Mouse (Mus musculus): ENCODE measurements at regions not wholly inside any gene's neighbourhood (a gene's known extent, or its start where the extent isn't known, plus 50 kb on each side); places are given as distances from the start of the nearest gene placed in this dataset.

- DNase-seq (ENCODE audit: low spot score), result no peak
These were observed 82.6 kb upstream of the Haao start for GRCm38 (mm10) chr17:83930401-83930800.

- DNase-seq (ENCODE audit: low spot score), result no peak
These were observed 80.1 kb upstream of the Haao start for GRCm38 (mm10) chr17:83927749-83928387.

- no peak for DNase-seq (ENCODE audit: low spot score)
These were observed 76.6 kb upstream of the Haao start for GRCm38 (mm10) chr17:83924259-83924922.

- no peak for DNase-seq (ENCODE audit: low spot score)
These were observed 73.1 kb upstream of the Haao start for GRCm38 (mm10) chr17:83920894-83921293.

- DNase-seq (ENCODE audit: low spot score), result no peak
These were observed 72.5 kb upstream of the Haao start for GRCm38 (mm10) chr17:83920225-83920624.

GRCm38 (mm10) chr17:83918413-83919139 is 70.8 kb upstream of the Haao start:
- no peak for DNase-seq (ENCODE audit: low spot score)

- DNase-seq (ENCODE audit: low spot score), result no peak
These were observed 70.0 kb upstream of the Haao start for GRCm38 (mm10) chr17:83917781-83918180.

GRCm38 (mm10) chr17:83916684-83917166 is 69.0 kb upstream of the Haao start:
- DNase-seq (ENCODE audit: low spot score), result no peak

- DNase-seq (ENCODE audit: low spot score), result no peak
These were observed 67.3 kb upstream of the Haao start for GRCm38 (mm10) chr17:83915034-83915433.

GRCm38 (mm10) chr17:83914603-83915002 is 66.8 kb upstream of the Haao start:
- no peak for DNase-seq (ENCODE audit: low spot score)

- DNase-seq (ENCODE audit: low spot score), result no peak
These were observed 66.1 kb upstream of the Haao start for GRCm38 (mm10) chr17:83913711-83914415.

- DNase-seq (ENCODE audit: low spot score), result no peak
These were observed 64.7 kb upstream of the Haao start for GRCm38 (mm10) chr17:83912421-83912820.

- no peak for DNase-seq (ENCODE audit: low spot score)
These were observed 61.0 kb upstream of the Haao start for GRCm38 (mm10) chr17:83908811-83909210.

- DNase-seq (ENCODE audit: low spot score), result no peak
These were observed 59.8 kb upstream of the Haao start for GRCm38 (mm10) chr17:83907538-83907937.

GRCm38 (mm10) chr17:83906751-83907537 is 59.2 kb upstream of the Haao start:
- DNase-seq (ENCODE audit: low spot score), result no peak

GRCm38 (mm10) chr17:83903467-83903866 is 55.7 kb upstream of the Haao start:
- DNase-seq (ENCODE audit: low spot score), result peak; percentile 84

- no peak for DNase-seq (ENCODE audit: low spot score)
These were observed 54.8 kb upstream of the Haao start for GRCm38 (mm10) chr17:83902523-83902922.

- no peak for DNase-seq (ENCODE audit: low spot score)
These were observed 54.3 kb upstream of the Haao start for GRCm38 (mm10) chr17:83902091-83902490.

- DNase-seq (ENCODE audit: low spot score), result no peak
These were observed 51.9 kb upstream of the Haao start for GRCm38 (mm10) chr17:83899588-83900152.

- DNase-seq (ENCODE audit: low spot score), result no peak
These were observed 50.8 kb upstream of the Haao start for GRCm38 (mm10) chr17:83898531-83898930.

Data from yolk sac, embryonic 10.5 days (tissue).